Mouse (Mus musculus): ENCODE data around the gene Ppp1r8.

Gene Ppp1r8

GRCm38 (mm10) chr4:132778562-132779201 is 64.3 kb downstream of the Ppp1r8 start:
- DNase-seq (ENCODE audit: low read depth, low spot score) = no peak
